Comparison of ENCODE assay signal across 24 mouse cellular contexts in the genomic region with DNA sequence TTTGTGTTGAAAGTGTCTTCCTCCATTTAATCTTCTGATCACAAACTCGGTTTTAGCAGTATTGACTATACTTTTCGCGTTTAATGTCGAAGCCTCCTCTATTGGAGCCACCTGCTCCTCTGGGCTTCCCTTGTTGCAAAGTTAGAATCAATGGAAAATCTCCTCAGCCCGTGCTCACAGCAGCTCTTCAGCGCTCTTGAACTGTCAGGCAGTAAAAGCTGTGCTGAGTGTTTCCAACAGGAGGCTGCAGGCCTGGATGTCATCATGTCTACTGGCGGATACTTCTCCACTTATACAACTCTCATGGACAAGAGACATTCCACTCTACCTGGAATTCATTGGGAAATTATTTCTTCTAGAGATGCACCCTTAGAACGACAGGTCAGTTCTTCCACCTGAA.
A peak's percentile ranks its signal among the peaks of the same experiment; 100 is the strongest.
DNase-seq lines count a peak whose midpoint lies in the region; ATAC-seq and TF ChIP-seq lines count a peak whose summit lies in the region.
"Had no signal": no experiment of that assay in that cellular context is flagged by ENCODE, and none has a peak within 500 bp of the region (broad histone marks: within the 10 kb centered on the region; RNA-seq: fewer than 3 reads in every experiment).

No protein-coding gene starts in this region.

- WGBS in hindbrain, embryonic 11.5 days, result 79% methylated on average over 8 of the region's 8 CpGs
- WGBS in hindbrain, embryonic 12.5 days, result 81% methylated on average over 8 of the region's 8 CpGs
- WGBS in midbrain, embryonic 11.5 days, result 80% methylated on average over 8 of the region's 8 CpGs
- WGBS in midbrain, embryonic 16.5 days, result 66% methylated on average over 8 of the region's 8 CpGs
- WGBS in midbrain, embryonic 13.5 days, result 64% methylated on average over 8 of the region's 8 CpGs
- 57% methylated on average over 8 of the region's 8 CpGs for WGBS in heart, embryonic 11.5 days (ENCODE audit: insufficient replicate concordance)

- H3K4me1 ChIP-seq in hindbrain, embryonic 11.5 days (replicated peaks; ENCODE audit: control insufficient read depth, insufficient read depth, low read length), result no peaks in the 10 kb centered on the region
- no peaks in the 10 kb centered on the region for H3K4me1 ChIP-seq in hindbrain, embryonic 12.5 days
- no peaks in the 10 kb centered on the region for H3K4me1 ChIP-seq in midbrain, embryonic 11.5 days (ENCODE audit: control insufficient read depth, insufficient read depth, low read length)
- no peaks in the 10 kb centered on the region for H3K4me1 ChIP-seq in midbrain, embryonic 16.5 days (ENCODE audit: control insufficient read depth, insufficient read depth, low read length)
- 0 out of 2 replicates have a peak, but pooled peaks cover 2% of the 10 kb centered on the region for H3K4me1 ChIP-seq in midbrain, embryonic 13.5 days (replicated peaks)
- H3K4me1 ChIP-seq in heart, embryonic 11.5 days (ENCODE audit: control insufficient read depth, insufficient read depth, low read length), result no peaks in the 10 kb centered on the region
- H3K4me1 ChIP-seq: embryonic facial prominence, embryonic 13.5 days; embryonic facial prominence, embryonic 15.5 days; forebrain, embryonic 10.5 days; forebrain, embryonic 12.5 days had no signal

- H3K4me3 ChIP-seq in hindbrain, embryonic 11.5 days (ENCODE audit: low read depth, low read length), result no peak overlapping the region
- H3K4me3 ChIP-seq in hindbrain, embryonic 12.5 days, result no peak overlapping the region
- no peak overlapping the region for H3K4me3 ChIP-seq in midbrain, embryonic 11.5 days (ENCODE audit: low read depth, low read length)
- H3K4me3 ChIP-seq in midbrain, embryonic 16.5 days (ENCODE audit: low read depth, low read length), result no peak overlapping the region
- no peak overlapping the region for H3K4me3 ChIP-seq in midbrain, embryonic 13.5 days (replicated peaks)
- H3K4me3 ChIP-seq in heart, embryonic 11.5 days (ENCODE audit: low read depth, low read length), result no peak overlapping the region
- H3K4me3 ChIP-seq: embryonic facial prominence, embryonic 13.5 days; embryonic facial prominence, embryonic 15.5 days; erythroblast, embryonic 14.5 days; forebrain, embryonic 10.5 days; forebrain, embryonic 12.5 days had no signal

- TF ChIP-seq POLR2A in brain, embryonic 14.5 days (IDR thresholded peaks at IDR 0.05; ENCODE audit: borderline replicate concordance, extremely low read depth, insufficient read depth, insufficient read length, poor library complexity, severe bottlenecking), result no peak

- no peaks in the 10 kb centered on the region for H3K9me3 ChIP-seq in hindbrain, embryonic 11.5 days (ENCODE audit: control insufficient read depth, low read length)
- H3K9me3 ChIP-seq in hindbrain, embryonic 12.5 days (replicated peaks), result no peaks in the 10 kb centered on the region
- H3K9me3 ChIP-seq in midbrain, embryonic 11.5 days (ENCODE audit: control insufficient read depth, low read length), result no peaks in the 10 kb centered on the region
- no peaks in the 10 kb centered on the region for H3K9me3 ChIP-seq in midbrain, embryonic 16.5 days (replicated peaks; ENCODE audit: control insufficient read depth, low read length, poor library complexity, severe bottlenecking)
- H3K9me3 ChIP-seq in midbrain, embryonic 13.5 days, result no peaks in the 10 kb centered on the region
- no peaks in the 10 kb centered on the region for H3K9me3 ChIP-seq in heart, embryonic 11.5 days (replicated peaks; ENCODE audit: control insufficient read depth, low read length)
- H3K9me3 ChIP-seq: embryonic facial prominence, embryonic 13.5 days; embryonic facial prominence, embryonic 15.5 days; forebrain, embryonic 10.5 days; forebrain, embryonic 12.5 days had no signal

- H3K27ac ChIP-seq in hindbrain, embryonic 11.5 days (ENCODE audit: low read depth, low read length), result no peak overlapping the region
- H3K27ac ChIP-seq in hindbrain, embryonic 12.5 days, result no peak overlapping the region
- H3K27ac ChIP-seq in midbrain, embryonic 11.5 days (ENCODE audit: low read depth, low read length), result no peak overlapping the region
- H3K27ac ChIP-seq in midbrain, embryonic 16.5 days (ENCODE audit: low read length), result no peak overlapping the region
- no peak overlapping the region for H3K27ac ChIP-seq in midbrain, embryonic 13.5 days
- H3K27ac ChIP-seq in heart, embryonic 11.5 days (ENCODE audit: low read depth, low read length), result no peak overlapping the region
- H3K27ac ChIP-seq: embryonic facial prominence, embryonic 13.5 days; embryonic facial prominence, embryonic 15.5 days; forebrain, embryonic 10.5 days; forebrain, embryonic 12.5 days had no signal

- no peak overlapping the region for H3K9ac ChIP-seq in hindbrain, embryonic 11.5 days (ENCODE audit: low read depth, low read length)
- no peak overlapping the region for H3K9ac ChIP-seq in hindbrain, embryonic 12.5 days
- no peak overlapping the region for H3K9ac ChIP-seq in midbrain, embryonic 11.5 days (ENCODE audit: low read length)
- no peak overlapping the region for H3K9ac ChIP-seq in midbrain, embryonic 16.5 days (ENCODE audit: low read depth, low read length)
- no peak overlapping the region for H3K9ac ChIP-seq in midbrain, embryonic 13.5 days (replicated peaks)
- H3K9ac ChIP-seq in heart, embryonic 11.5 days (ENCODE audit: low read depth, low read length), result no peak overlapping the region
- H3K9ac ChIP-seq: embryonic facial prominence, embryonic 13.5 days; embryonic facial prominence, embryonic 15.5 days; forebrain, embryonic 12.5 days had no signal

- no peaks in the 10 kb centered on the region for H3K27me3 ChIP-seq in hindbrain, embryonic 11.5 days (ENCODE audit: control insufficient read depth, insufficient read depth, low read length)
- H3K27me3 ChIP-seq in hindbrain, embryonic 12.5 days, result no peaks in the 10 kb centered on the region
- H3K27me3 ChIP-seq in midbrain, embryonic 11.5 days (ENCODE audit: control insufficient read depth, insufficient read depth, low read length), result no peaks in the 10 kb centered on the region
- H3K27me3 ChIP-seq in midbrain, embryonic 16.5 days (ENCODE audit: control insufficient read depth, insufficient read depth, low read depth, low read length), result no peaks in the 10 kb centered on the region
- no peaks in the 10 kb centered on the region for H3K27me3 ChIP-seq in midbrain, embryonic 13.5 days
- H3K27me3 ChIP-seq in heart, embryonic 11.5 days (ENCODE audit: control insufficient read depth, insufficient read depth, low read length), result no peaks in the 10 kb centered on the region
- H3K27me3 ChIP-seq: embryonic facial prominence, embryonic 13.5 days; embryonic facial prominence, embryonic 15.5 days; forebrain, embryonic 12.5 days had no signal

- no peaks in the 10 kb centered on the region for H3K36me3 ChIP-seq in hindbrain, embryonic 11.5 days (ENCODE audit: control insufficient read depth, insufficient read depth, low read length)
- H3K36me3 ChIP-seq in hindbrain, embryonic 12.5 days, result no peaks in the 10 kb centered on the region
- no peaks in the 10 kb centered on the region for H3K36me3 ChIP-seq in midbrain, embryonic 11.5 days (ENCODE audit: control insufficient read depth, insufficient read depth, low read length)
- H3K36me3 ChIP-seq in midbrain, embryonic 16.5 days (ENCODE audit: control insufficient read depth, insufficient read depth, low read length), result no peaks in the 10 kb centered on the region
- no peaks in the 10 kb centered on the region for H3K36me3 ChIP-seq in midbrain, embryonic 13.5 days
- no peaks in the 10 kb centered on the region for H3K36me3 ChIP-seq in heart, embryonic 11.5 days (ENCODE audit: control insufficient read depth, insufficient read depth, low read length)
- H3K36me3 ChIP-seq: embryonic facial prominence, embryonic 13.5 days; embryonic facial prominence, embryonic 15.5 days; forebrain, embryonic 10.5 days; forebrain, embryonic 12.5 days had no signal

- no peak overlapping the region for H3K4me2 ChIP-seq in hindbrain, embryonic 11.5 days (replicated peaks; ENCODE audit: low read depth, low read length)
- no peak overlapping the region for H3K4me2 ChIP-seq in hindbrain, embryonic 12.5 days (replicated peaks)
- H3K4me2 ChIP-seq in midbrain, embryonic 11.5 days, result no peak overlapping the region
- no peak overlapping the region for H3K4me2 ChIP-seq in midbrain, embryonic 16.5 days (ENCODE audit: low read length)
- no peak overlapping the region for H3K4me2 ChIP-seq in midbrain, embryonic 13.5 days (replicated peaks)
- no peak overlapping the region for H3K4me2 ChIP-seq in heart, embryonic 11.5 days
- H3K4me2 ChIP-seq: embryonic facial prominence, embryonic 13.5 days; embryonic facial prominence, embryonic 15.5 days; forebrain, embryonic 12.5 days had no signal

- peak; percentile 1 for DNase-seq in hindbrain, embryonic 11.5 days (ENCODE audit: low spot score)
- peak; percentile 79 for DNase-seq in midbrain, embryonic 11.5 days (ENCODE audit: low spot score, missing footprints)
- peak; percentile 46 for DNase-seq in brain, embryonic 14.5 days (ENCODE audit: low read depth)
- DNase-seq in heart, adult 9 months (ENCODE audit: low spot score in 2 of 2), result no peak
- DNase-seq: adrenal gland, adult 2 months; adrenal gland, postnatal 10 days; adrenal gland, postnatal 25 days; cerebellum, adult 11-12 months; cerebellum, adult 2 months; cerebellum, adult 9-10 months; cerebellum, postnatal 14 days; cerebellum, postnatal 36 days; embryo, embryonic 11 days had no signal

- TF ChIP-seq CTCF in brain, embryonic 14.5 days (IDR thresholded peaks at IDR 0.05; ENCODE audit: borderline replicate concordance, extremely low read depth, insufficient read depth, insufficient read length), result no peak

- no peak for ATAC-seq in hindbrain, embryonic 11.5 days (ENCODE audit: low FRiP score)
- no peak for ATAC-seq in hindbrain, embryonic 12.5 days (ENCODE audit: low FRiP score)
- ATAC-seq in midbrain, embryonic 11.5 days (ENCODE audit: low FRiP score), result peak; percentile 55
- no peak for ATAC-seq in midbrain, embryonic 16.5 days
- peak; percentile 37 for ATAC-seq in midbrain, embryonic 13.5 days
- no peak for ATAC-seq in heart, embryonic 11.5 days (replicated peaks; ENCODE audit: insufficient number of reproducible peaks, low FRiP score, low TSS enrichment)
- ATAC-seq: forebrain, embryonic 14.5 days; forebrain, embryonic 16.5 days had no signal

Comparison
In these comparisons a context has a peak if more than half of its experiments do, and no peak if none do; other contexts are left out.
1. ATAC-seq: peak in midbrain, embryonic 11.5 days (single experiment) and midbrain, embryonic 13.5 days (single experiment); none in hindbrain, embryonic 11.5 days (single experiment), hindbrain, embryonic 12.5 days (single experiment), midbrain, embryonic 16.5 days (single experiment) and heart, embryonic 11.5 days (single experiment).
2. DNase-seq: peak in hindbrain, embryonic 11.5 days (single experiment), midbrain, embryonic 11.5 days (single experiment) and brain, embryonic 14.5 days (single experiment); none in heart, adult 9 months (0 of 2).